Mouse (Mus musculus): ENCODE data around the gene BC048562.

Gene BC048562

DNA sequence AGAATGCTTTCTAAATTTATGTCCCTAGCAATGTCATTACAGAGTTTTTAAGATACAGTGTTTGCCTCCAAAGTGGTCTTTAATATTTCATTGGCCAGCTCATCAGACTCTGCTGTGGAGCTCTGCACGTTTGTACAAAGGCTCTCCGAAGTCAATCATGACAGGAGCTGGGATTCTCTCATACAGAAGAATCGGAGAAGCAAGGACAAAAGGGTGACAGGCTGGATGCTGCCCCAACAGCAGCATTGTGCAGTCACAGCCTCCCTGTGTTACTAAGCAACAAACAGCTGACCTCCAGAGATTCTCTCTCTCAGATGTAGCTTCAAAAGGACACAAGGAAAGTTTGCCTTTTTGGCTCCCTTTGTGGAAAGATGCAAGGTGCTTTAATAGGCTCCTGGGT, at the start of gene BC048562:
TSS of gene BC048562 (plus strand) at position 301 of the 400 bp plus-strand sequence.
- no peak for DNase-seq (ENCODE audit: low read depth)

DNA sequence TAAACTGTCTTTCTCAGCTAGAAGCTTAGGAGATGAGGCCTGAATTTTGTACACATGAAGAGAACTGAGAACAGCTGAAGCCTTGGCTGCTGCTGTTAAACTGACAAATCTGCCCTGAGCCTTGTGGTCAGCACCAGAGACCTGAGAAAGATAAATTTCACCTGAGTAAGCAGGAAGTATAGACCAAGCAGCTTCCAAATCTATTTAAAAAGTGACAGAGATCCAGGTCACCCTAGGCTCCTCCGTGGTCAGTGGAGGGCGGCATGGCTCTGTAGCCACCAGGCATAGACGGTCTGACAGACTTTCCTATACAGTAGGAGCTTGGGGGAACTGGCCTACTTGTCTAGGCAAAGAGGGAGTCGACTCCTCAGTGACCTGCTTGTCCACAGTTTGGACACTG, 49.5 kb upstream of the BC048562 start:
- no peak for DNase-seq (ENCODE audit: low read depth)

GRCm38 (mm10) chr9:108388601-108389000, 47.7 kb upstream of the BC048562 start:
- no peak for DNase-seq (ENCODE audit: low read depth)

GRCm38 (mm10) chr9:108389220-108389619, 47.1 kb upstream of the BC048562 start:
- no peak for DNase-seq (ENCODE audit: low read depth)

- DNase-seq (ENCODE audit: low read depth) = no peak
These were observed 43.6 kb upstream of the BC048562 start, which contains the start of gene 1700102P08Rik for GRCm38 (mm10) chr9:108392676-108393075. Gene 1700102P08Rik, plus strand, starts transcription at chr9:108392805.

DNA sequence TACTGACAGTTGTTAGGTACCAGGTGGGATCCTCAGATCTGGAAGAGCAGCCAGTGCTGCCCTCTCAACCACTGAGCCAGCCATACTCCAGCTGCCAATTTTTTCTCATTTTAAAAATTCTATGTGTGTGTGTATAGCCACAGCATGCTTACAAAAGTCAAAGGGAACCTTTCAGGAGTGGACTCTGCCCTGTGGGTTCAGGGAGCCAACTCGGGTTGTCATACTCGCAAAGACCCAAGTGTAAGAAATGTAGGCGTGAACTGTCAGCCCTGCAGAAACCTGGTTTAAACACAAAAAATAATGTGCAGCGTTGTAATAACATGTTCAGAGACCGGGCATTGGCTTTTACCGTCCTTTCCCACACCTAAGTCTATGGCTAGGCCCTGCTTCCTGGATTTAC, 42.1 kb upstream of the BC048562 start:
- no peak for DNase-seq (ENCODE audit: low read depth)

DNA sequence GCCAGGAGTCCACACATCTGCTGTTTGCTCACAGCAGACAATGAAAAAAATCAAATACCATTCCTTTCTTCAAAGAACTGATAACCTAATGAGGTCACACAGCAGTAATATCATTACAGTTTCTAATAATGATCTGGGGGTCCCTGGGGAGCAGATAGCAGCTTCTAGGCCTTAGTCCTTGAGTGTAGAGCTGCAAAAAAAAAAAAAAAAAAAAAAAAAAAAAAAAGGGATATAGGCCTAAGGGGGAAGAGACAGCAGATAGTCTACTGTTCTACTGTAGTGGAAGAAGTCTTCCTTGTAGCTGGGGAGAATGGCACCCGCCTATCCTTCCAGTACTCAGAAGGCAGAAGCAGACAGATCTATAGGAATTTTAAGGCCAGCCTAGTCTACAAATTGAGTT, 40.9 kb upstream of the BC048562 start:
- no peak for DNase-seq (ENCODE audit: low read depth)

GRCm38 (mm10) chr9:108398324-108398723, 38.0 kb upstream of the BC048562 start:
- no peak for DNase-seq (ENCODE audit: low read depth)

DNA sequence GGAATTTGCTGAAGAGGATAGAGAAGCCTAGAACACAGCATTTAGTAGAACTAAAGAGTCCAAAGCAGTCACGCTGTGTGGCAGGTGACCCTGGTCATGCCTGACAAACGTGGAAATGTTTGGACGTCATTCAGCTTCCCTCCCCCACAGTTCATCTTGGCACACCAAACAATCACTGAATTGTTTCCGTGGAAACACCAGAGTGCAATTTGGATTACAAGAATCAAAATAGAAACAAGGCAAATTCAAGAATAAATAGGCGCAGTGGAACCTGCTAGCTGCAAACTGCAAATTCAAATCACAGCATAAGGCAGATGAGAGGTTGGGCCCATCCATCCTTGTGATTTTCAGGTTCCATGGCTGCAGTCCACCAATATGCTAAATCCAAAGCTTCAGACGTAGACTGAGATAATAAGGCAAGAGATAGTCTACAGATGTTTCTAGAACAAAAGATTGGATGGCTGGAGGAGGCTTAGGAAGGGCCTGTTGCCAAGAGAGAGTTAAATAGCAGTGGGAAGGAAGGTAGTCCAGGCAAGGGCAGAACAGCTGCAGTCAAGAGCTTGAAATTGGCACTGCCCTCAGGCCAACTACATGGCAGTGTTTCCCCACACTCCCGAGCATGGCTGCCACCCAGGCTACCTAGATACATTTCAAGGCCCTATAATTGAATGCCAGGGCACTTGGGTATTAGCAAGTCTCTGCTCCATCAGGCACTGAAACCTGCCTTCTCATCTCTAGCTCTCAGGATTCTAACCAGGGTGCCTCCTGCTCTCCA, 34.9 kb upstream of the BC048562 start:
- DNase-seq (ENCODE audit: low read depth) = no peak

DNA sequence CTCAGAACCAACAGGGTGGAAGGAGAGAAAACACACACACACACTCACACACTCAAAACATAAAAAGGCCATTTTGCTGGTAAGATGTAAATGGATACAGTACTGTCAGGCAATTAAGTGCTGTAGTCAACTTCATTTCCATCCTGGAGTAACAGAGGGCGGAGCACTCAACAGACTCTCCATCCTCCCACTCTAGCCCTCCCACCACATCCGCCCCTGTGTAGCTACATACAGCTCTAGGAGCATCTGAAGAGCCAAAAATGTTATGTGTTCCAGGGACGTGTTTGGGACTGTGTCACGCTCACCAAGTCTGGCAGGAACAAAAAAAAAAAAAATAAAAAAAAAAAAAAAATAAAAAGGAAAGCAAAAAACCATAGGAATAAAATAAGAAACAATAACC, 33.2 kb upstream of the BC048562 start:
- no peak for DNase-seq (ENCODE audit: low read depth)

DNA sequence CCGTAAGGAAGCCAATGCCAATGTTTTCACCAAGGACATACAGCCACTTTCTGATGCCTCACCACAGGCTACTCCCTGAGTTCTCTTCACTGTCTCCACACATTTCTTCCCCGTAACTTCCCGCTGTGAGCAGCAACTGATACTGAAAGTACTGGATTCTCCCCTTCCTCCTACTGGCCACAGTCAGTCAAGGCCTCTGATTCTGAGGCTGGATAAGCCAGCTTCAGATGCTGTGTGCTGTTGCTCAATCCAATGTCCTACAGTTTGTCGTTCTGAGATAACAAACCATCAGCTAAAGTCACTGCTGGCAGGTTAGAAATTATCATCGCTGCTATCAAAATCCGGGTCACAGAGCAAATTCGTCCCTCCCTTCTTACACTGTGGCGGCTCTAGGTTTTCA, 31.8 kb upstream of the BC048562 start:
- DNase-seq (ENCODE audit: low read depth) = no peak

DNA sequence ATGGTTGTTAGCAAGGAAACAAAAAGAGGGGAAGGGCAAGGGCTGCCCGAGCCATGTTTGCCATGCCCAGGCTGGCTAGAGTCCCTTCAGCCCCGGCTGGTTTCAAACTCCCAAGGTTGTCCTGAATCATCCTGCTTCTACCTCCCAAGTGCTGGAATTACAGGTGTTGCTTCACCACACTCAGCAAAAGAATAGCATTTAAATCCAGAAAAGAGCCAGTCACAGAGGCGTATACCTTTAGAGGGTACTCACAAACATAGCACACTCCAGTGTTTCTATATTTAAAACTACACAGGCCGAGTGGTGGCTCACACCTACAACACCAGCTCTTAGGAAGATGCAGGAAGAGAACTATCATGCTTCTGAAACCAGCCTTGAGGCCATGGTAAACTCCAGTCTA, 26.7 kb upstream of the BC048562 start:
- no peak for DNase-seq (ENCODE audit: low read depth)

DNA sequence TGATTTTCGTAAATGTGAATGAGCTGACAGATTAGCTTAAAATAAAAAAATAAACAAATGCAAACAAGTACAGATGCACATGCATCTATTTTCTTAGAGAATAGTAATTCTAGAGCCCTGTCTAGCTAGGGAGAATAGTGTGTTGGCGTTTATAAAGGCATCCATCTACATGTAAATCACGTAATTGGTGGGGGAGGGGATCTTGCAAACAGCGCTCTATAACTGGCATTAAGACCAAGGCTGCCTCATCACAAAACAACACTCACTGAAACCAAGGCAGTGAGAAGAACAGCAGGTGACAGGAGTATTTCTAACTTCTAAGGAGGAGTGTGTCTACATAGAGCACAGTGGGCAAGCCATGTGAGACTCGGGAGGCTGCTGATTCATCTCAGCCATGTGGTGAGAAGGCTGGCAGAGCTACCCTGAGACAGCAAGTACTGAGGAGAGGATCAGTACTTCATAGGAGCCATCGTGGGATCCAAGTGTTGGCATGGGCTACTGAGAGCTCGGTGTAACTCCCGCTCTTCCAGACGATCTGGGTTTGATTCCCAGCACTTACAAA, 24.8 kb upstream of the BC048562 start:
- DNase-seq (ENCODE audit: low read depth) = no peak

- DNase-seq (ENCODE audit: low read depth) = peak; percentile 43
These were observed 24.1 kb upstream of the BC048562 start for GRCm38 (mm10) chr9:108412221-108412620.

DNA sequence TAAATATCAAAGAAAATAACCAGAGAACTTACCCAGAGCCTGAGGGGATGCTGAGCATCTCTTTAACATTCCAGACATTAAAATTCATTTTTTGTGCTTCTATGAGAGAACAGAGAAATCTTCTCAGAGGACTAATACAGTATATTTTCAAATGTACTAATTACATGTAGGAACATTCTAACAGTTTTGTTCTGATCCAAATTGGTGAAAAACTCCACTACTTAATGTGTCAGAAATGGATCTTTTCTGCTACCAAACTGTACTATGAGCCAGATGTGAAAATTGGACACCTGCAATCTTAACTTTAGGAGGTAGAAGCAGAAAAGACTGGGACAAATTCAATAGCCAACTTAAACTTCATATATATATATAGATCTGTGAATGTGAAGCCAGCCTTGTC, 7.9 kb upstream of the BC048562 start, which contains the start of gene Ccdc36:
TSS of gene Ccdc36 (minus strand) at position 101 of the 400 bp plus-strand sequence.
- DNase-seq (ENCODE audit: low read depth) = no peak

GRCm38 (mm10) chr9:108431431-108432067, 4.7 kb upstream of the BC048562 start:
- peak; percentile 26 for DNase-seq (ENCODE audit: low read depth)

DNA sequence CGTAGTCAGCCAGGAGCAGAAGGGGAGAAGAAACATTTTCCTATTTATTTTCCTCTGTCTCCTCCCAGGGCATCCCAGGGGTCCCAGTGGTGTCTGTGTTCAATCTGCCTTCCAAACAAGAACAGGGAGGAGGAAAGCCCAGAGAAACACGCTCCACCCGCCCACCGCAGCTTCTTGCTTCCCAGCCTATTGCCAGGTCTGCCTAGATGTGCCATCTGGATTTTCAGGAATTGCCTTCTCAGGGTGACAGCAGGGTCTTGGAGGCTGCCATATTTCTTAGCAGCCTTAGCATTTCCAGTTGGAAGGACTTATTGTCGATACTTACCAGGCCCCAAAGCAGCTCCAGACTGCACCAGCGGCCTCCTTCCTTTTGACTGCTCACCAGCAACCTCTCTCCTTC, 2.9 kb downstream of the BC048562 start:
- no peak for DNase-seq (ENCODE audit: low read depth)

DNA sequence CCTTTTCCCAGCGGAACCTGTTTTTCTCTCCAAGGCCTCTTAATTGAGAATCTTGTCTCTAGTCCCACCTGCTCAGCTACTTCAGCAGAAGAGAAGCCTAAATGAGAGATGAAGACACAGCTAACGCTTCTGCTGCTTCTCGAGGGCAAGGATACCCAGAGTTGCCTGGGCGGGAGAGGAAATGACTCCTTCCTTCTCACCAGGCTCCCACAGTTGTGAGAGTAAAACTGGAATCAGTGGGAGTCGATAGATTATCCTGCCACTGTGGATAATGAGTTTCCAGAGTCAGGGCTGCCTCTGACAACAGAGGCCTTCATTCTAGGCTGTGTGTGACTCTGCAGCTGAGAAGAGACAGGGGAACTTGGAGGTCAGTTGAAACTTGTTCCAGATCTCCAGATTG, 4.2 kb downstream of the BC048562 start:
- no peak for DNase-seq (ENCODE audit: low read depth)

DNA sequence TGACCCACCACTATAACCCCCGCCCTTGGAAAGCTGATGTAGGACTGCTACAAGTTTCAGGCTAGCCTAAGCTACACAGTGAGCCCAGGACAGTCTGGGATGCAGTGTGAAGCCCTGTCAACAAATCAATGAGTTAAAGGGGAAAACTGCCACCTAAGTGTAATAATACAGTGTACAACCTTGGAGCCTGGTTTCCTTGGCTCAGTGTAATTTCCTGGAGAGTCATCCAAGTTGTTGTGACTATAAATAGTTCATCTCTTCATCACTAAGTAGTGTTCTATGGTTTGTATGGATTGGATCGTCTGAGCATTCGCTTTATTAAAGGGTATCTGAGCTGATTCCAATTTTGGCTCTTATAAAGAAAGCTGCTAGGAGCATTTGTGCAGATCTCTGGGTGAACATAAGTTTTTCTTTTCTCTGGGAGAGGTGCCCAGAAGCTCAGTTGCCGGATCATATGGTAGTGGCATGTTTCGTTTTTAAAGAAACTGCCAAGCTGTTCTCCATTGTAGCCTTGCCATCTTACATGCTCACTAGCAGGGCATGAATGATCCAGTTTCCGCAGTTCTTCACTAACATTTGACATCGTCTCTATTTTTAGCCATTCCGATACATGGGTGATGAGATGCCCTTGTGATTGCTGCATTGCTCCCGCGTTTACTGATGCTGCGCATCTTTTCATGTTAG, 5.1 kb downstream of the BC048562 start:
- no peak for DNase-seq (ENCODE audit: low read depth)

DNA sequence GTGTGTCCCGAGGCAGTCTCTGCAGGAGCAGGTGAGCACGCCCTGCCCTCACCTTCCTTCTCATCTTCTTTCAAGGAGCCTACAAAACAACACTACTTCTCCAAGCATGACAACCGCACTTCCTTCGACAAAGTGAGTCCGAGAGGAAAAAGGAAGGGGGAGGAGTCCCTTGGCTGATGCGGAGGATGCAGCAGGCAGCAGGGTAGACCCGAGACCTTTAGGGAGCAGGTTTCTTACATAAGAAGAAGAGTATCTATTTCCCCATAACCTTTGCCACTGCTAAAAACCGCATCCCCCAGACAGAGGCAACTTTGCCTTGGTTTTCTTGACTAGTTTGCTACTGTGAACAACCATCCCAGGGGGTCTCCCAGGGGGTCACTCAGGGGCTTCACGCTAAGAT, 8.8 kb downstream of the BC048562 start:
- peak; percentile 18 for DNase-seq (ENCODE audit: low read depth)

DNA sequence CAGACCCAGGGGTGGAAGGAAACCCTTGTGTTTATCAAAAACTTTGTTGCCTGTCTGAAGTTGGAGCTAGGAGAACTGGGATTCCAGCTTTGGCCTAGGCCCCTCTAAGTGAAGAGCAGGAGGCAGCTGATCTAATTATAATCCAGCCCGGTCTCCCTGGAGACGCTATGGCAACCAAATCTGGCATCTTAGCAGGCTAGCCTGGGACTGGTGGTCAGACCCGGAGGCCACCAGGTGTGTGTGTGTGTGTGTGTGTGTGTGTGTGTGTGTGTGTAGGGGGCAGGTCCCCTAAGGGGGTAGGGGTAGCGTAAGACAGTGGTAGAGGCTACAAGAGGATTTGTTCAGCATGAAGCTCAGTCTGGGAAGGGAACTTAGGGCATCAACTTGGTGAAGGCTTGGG, 13.6 kb downstream of the BC048562 start:
- no peak for DNase-seq (ENCODE audit: low read depth)

GRCm38 (mm10) chr9:108450292-108451169, 14.2 kb downstream of the BC048562 start:
- no peak for DNase-seq (ENCODE audit: low read depth)

Measured in induced T-regulatory cell, adult 2 months (primary cell).